ENCODE assay signal across 12 mouse cellular contexts in the genomic region with DNA sequence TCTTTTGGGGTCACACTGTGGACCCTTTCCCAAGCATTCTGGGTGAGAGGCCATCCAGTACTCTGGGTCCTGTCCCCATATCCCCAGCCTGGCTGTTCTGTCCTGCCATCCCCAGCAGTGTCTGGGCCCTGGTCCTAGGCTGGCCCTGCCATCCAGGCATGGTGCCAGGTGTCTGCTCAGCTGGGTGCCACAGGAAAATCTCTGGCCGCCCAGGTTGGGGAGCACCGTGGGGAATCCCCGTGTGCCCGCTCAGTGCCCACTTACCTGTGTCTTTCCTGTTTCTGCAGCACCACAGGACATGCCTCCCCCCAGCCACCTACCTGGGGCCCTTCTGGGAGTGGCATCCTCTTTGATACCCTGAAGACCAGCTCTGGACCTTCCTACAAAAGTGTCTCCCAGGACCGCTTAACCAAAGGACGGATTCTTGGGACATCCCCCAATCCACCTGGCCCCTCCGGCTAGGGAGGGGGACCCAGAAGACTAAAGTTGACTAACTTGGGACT. TPM values are rescaled to one million over a fixed set of nuclear protein-coding genes. Genes with fewer than 3 reads are reported as not detected.
A peak's percentile ranks its signal among the peaks of the same experiment; 100 is the strongest.
DNase-seq lines count a peak whose midpoint lies in the region; ATAC-seq and TF ChIP-seq lines count a peak whose summit lies in the region.
"Had no signal": no experiment of that assay in that cellular context is flagged by ENCODE, and none has a peak within 500 bp of the region (broad histone marks: within the 10 kb centered on the region; RNA-seq: fewer than 3 reads in every experiment).

No protein-coding gene starts in this region.

- H3K27me3 ChIP-seq in cerebellum, adult 2 months (ENCODE audit: control insufficient read depth, insufficient read depth, low read length): no peaks in the 10 kb centered on the region
- no peaks in the 10 kb centered on the region for H3K27me3 ChIP-seq in lung, postnatal 0 days (replicated peaks; ENCODE audit: insufficient read depth, low read length)
- no peaks in the 10 kb centered on the region for H3K27me3 ChIP-seq in heart, embryonic 15.5 days
- H3K27me3 ChIP-seq in stomach, embryonic 15.5 days (replicated peaks): no peaks in the 10 kb centered on the region
- H3K27me3 ChIP-seq: hindbrain, embryonic 15.5 days; neural tube, embryonic 15.5 days had no signal

- DNase-seq in cerebellum, adult 2 months: peak; percentile 71 to 74
- no peak for DNase-seq in lung, postnatal 0 days (ENCODE audit: low spot score)
- DNase-seq in lung, postnatal 10 days: no peak
- no peak for DNase-seq in right cerebral cortex, postnatal 10 days (ENCODE audit: low spot score in 2 of 2)
- DNase-seq in right cerebral cortex, adult 18-20 months: no peak
- DNase-seq: thymus, postnatal 25 days had no signal

- no peak for TF ChIP-seq CTCF in cerebellum, adult 2 months (IDR thresholded peaks at IDR 0.05; ENCODE audit: borderline replicate concordance, insufficient read depth, low read depth, low read length)
- no peak for TF ChIP-seq CTCF in lung, postnatal 0 days (IDR thresholded peaks at IDR 0.05)

- no peak for TF ChIP-seq POLR2A in cerebellum, adult 2 months (IDR thresholded peaks at IDR 0.05; ENCODE audit: borderline replicate concordance, insufficient read depth, low read length)

- TF ChIP-seq EP300 in lung, postnatal 0 days (IDR thresholded peaks at IDR 0.05): no peak

- H3K4me3 ChIP-seq in cerebellum, adult 2 months (replicated peaks; ENCODE audit: insufficient read depth, low read depth, low read length): no peak overlapping the region
- no peak overlapping the region for H3K4me3 ChIP-seq in lung, postnatal 0 days (ENCODE audit: low read depth, low read length)
- no peak overlapping the region for H3K4me3 ChIP-seq in heart, embryonic 15.5 days
- H3K4me3 ChIP-seq in stomach, embryonic 15.5 days (replicated peaks): no peak overlapping the region
- H3K4me3 ChIP-seq: hindbrain, embryonic 15.5 days; neural tube, embryonic 15.5 days had no signal

- WGBS in cerebellum, adult 2 months: 29% methylated on average over 7 of the region's 7 CpGs
- 62% methylated on average over 6 of the region's 7 CpGs for WGBS in lung, postnatal 0 days
- 76% methylated on average over 7 of the region's 7 CpGs for WGBS in heart, embryonic 15.5 days
- WGBS in stomach, embryonic 15.5 days: 81% methylated on average over 7 of the region's 7 CpGs

- 0 out of 2 replicates have a peak, but pooled peaks cover 5% of the 10 kb centered on the region for H3K36me3 ChIP-seq in lung, postnatal 0 days (ENCODE audit: insufficient read depth, low read length)
- peaks cover 8% of the 10 kb centered on the region; the same call in 1 of the 2 replicates for H3K36me3 ChIP-seq in heart, embryonic 15.5 days
- H3K36me3 ChIP-seq in stomach, embryonic 15.5 days: peaks cover 9% of the 10 kb centered on the region
- H3K36me3 ChIP-seq: hindbrain, embryonic 15.5 days had no signal

- no peaks in the 10 kb centered on the region for H3K9me3 ChIP-seq in lung, postnatal 0 days (ENCODE audit: low read length)
- H3K9me3 ChIP-seq in heart, embryonic 15.5 days (replicated peaks): no peaks in the 10 kb centered on the region
- no peaks in the 10 kb centered on the region for H3K9me3 ChIP-seq in stomach, embryonic 15.5 days
- H3K9me3 ChIP-seq: hindbrain, embryonic 15.5 days; neural tube, embryonic 15.5 days had no signal

- no peak overlapping the region for H3K9ac ChIP-seq in lung, postnatal 0 days (replicated peaks; ENCODE audit: low read depth)
- peak overlapping the region; percentile 53; the same call in 1 of the 2 replicates for H3K9ac ChIP-seq in heart, embryonic 15.5 days
- no peak overlapping the region for H3K9ac ChIP-seq in stomach, embryonic 15.5 days
- H3K9ac ChIP-seq: hindbrain, embryonic 15.5 days; neural tube, embryonic 15.5 days had no signal

- ATAC-seq in cerebellum, adult (ENCODE audit: insufficient number of reproducible peaks, low FRiP score, low TSS enrichment): no peak
- ATAC-seq in lung, postnatal 0 days: no peak
- ATAC-seq in heart, embryonic 15.5 days (replicated peaks; ENCODE audit: insufficient number of reproducible peaks, insufficient read depth, low FRiP score, low read depth): no peak
- ATAC-seq in stomach, embryonic 15.5 days (ENCODE audit: insufficient read depth, low FRiP score, low read depth): no peak

- no peak overlapping the region for H3K4me2 ChIP-seq in lung, postnatal 0 days (replicated peaks; ENCODE audit: low read depth, low read length)
- H3K4me2 ChIP-seq in heart, embryonic 15.5 days: no peak overlapping the region
- H3K4me2 ChIP-seq in stomach, embryonic 15.5 days: no peak overlapping the region
- H3K4me2 ChIP-seq: hindbrain, embryonic 15.5 days; neural tube, embryonic 15.5 days had no signal

- no peak overlapping the region for H3K27ac ChIP-seq in cerebellum, adult 2 months (ENCODE audit: insufficient read depth, low read length)
- peak overlapping the region; percentile 88; the same call in 1 of the 2 replicates for H3K27ac ChIP-seq in lung, postnatal 0 days (ENCODE audit: low read length)
- H3K27ac ChIP-seq in heart, embryonic 15.5 days: peak overlapping the region; percentile 94
- 0 out of 2 replicates have a peak overlapping the region, but pooled peaks have one; percentile 86 for H3K27ac ChIP-seq in stomach, embryonic 15.5 days

- peaks cover 48% of the 10 kb centered on the region for H3K4me1 ChIP-seq in cerebellum, adult 2 months (ENCODE audit: control insufficient read depth, insufficient read depth, low read length)
- H3K4me1 ChIP-seq in lung, postnatal 0 days (ENCODE audit: insufficient read depth, low read depth, low read length): peaks cover 46% of the 10 kb centered on the region
- peaks cover 94% of the 10 kb centered on the region for H3K4me1 ChIP-seq in heart, embryonic 15.5 days (replicated peaks)
- H3K4me1 ChIP-seq in stomach, embryonic 15.5 days: peaks cover 80% of the 10 kb centered on the region

RNA-seq across cellular contexts. Expression of gene Rara, which starts 22.4 kb away (rescaled TPM):
- 13.5 and 15.4 TPM in 2 replicates for polyA plus RNA-seq in cerebellum, adult 2 months (2012; rRNA removed)
- 26.2 and 28.8 TPM in 2 replicates for polyA plus RNA-seq in lung, postnatal 0 days (2015; fragmentation: Nextera tagmentation; extraction: Ambion mirVana)
- 26.2 and 31.0 TPM in 2 replicates for polyA plus RNA-seq in heart, embryonic 15.5 days (2015; fragmentation: Nextera tagmentation; extraction: Ambion mirVana)
- 34.0 and 41.0 TPM in 2 replicates for polyA plus RNA-seq in stomach, embryonic 15.5 days (2015; fragmentation: Nextera tagmentation; extraction: Ambion mirVana)

RNA-seq across cellular contexts. Expression of gene Gjd3, which starts 32.8 kb away (rescaled TPM):
- polyA plus RNA-seq in cerebellum, adult 2 months (2012; rRNA removed): 1.2 and 2.1 TPM in 2 replicates
- polyA plus RNA-seq in lung, postnatal 0 days (2015; fragmentation: Nextera tagmentation; extraction: Ambion mirVana): 0.56 and 1.0 TPM in 2 replicates
- polyA plus RNA-seq in heart, embryonic 15.5 days (2015; fragmentation: Nextera tagmentation; extraction: Ambion mirVana): 3.6 and 4.4 TPM in 2 replicates
- 0.42 and 0.43 TPM in 2 replicates for polyA plus RNA-seq in stomach, embryonic 15.5 days (2015; fragmentation: Nextera tagmentation; extraction: Ambion mirVana)
- polyA plus RNA-seq: liver, embryonic 16.5 days had no signal

RNA-seq across cellular contexts. Expression of gene Cdc6, which starts 42.4 kb away (rescaled TPM):
- 0.30 and 0.36 TPM in 2 replicates for polyA plus RNA-seq in cerebellum, adult 2 months (2012; rRNA removed)
- polyA plus RNA-seq in lung, postnatal 0 days (2015; fragmentation: Nextera tagmentation; extraction: Ambion mirVana): 2.5 and 2.6 TPM in 2 replicates
- 14.2 and 20.4 TPM in 2 replicates for polyA plus RNA-seq in heart, embryonic 15.5 days (2015; fragmentation: Nextera tagmentation; extraction: Ambion mirVana)
- 28.8 and 30.3 TPM in 2 replicates for polyA plus RNA-seq in stomach, embryonic 15.5 days (2015; fragmentation: Nextera tagmentation; extraction: Ambion mirVana)

Comparison
In these comparisons a context has a peak if more than half of its experiments do, and no peak if none do; other contexts are left out.
1. DNase-seq: peak in cerebellum, adult 2 months (2 of 2); none in lung, postnatal 0 days (single experiment), lung, postnatal 10 days (single experiment), right cerebral cortex, postnatal 10 days (0 of 2) and right cerebral cortex, adult 18-20 months (single experiment).